Mouse (Mus musculus) induced T-regulatory cell, adult 2 months (primary cell): ENCODE measurements around the gene Olfr178.

Experiments used
- DNase-seq: peaks from one replicate; pipeline ENCODE4 v3.0.0-alpha.2; 2012; ENCODE audit warnings: low read depth

Gene Olfr178

GRCm38 (mm10) chr16:58891963-58892362 lies at the start of gene Olfr178:
Gene Olfr178 (minus strand): TSS chr16:58892063.
- DNase-seq, result no peak

- DNase-seq, result no peak
Measured at GRCm38 (mm10) chr16:58929292-58929691, 37.4 kb upstream of the Olfr178 start, which contains the start of gene Olfr180. Gene Olfr180 (minus strand): TSS chr16:58929392.

- DNase-seq, result no peak
Measured at GRCm38 (mm10) chr16:58928655-58929054, 36.8 kb upstream of the Olfr178 start, which contains the start of gene Olfr181. Gene Olfr181 (minus strand): TSS chr16:58928755.

GRCm38 (mm10) chr16:58884416-58884815 lies 7.4 kb downstream of the Olfr178 start:
- no peak for DNase-seq

GRCm38 (mm10) chr16:58874668-58875067 lies 17.2 kb downstream of the Olfr178 start, which contains the start of gene Olfr177:
Gene Olfr177 (minus strand): TSS chr16:58874768.
- DNase-seq, result no peak

- no peak for DNase-seq
Measured at GRCm38 (mm10) chr16:58861479-58861878, 30.4 kb downstream of the Olfr178 start.

- DNase-seq, result no peak
Measured at GRCm38 (mm10) chr16:58860032-58860737, 31.7 kb downstream of the Olfr178 start.
